Mouse (Mus musculus) spleen, postnatal 14 days (tissue): Measurements from ENCODE around the gene Tcte1.

Experiments used
- DNase-seq, 2 experiments: peaks; one replicate each; pipeline ENCODE4 v3.0.0; 2021 to 2022; ENCODE audit warnings: low spot score in 2 of 2

The Tcte1 gene

DNA sequence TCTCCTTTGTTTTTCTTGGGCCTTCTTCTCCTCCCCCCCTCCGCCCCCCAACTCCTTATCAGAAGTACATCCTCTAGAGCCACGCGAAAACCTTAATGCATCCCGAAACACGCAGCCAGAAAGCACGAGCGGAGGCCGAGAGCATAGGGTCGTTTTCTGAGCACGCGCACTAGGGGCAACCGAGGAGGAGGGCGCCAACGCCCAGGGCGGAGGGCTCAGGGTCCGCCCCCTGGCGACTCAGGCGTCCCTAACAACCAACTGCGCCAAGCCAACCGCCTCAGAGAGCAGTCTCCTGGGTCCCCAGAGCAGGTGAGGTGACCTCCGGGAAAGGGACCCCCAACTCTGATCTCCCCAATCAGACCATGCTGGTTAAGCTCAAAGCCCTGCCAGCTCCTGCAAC is at the start of gene Tcte1:
Tcte1 (plus strand) TSS at position 172 of the 400 bp plus-strand sequence.
- DNase-seq: no peak

DNA sequence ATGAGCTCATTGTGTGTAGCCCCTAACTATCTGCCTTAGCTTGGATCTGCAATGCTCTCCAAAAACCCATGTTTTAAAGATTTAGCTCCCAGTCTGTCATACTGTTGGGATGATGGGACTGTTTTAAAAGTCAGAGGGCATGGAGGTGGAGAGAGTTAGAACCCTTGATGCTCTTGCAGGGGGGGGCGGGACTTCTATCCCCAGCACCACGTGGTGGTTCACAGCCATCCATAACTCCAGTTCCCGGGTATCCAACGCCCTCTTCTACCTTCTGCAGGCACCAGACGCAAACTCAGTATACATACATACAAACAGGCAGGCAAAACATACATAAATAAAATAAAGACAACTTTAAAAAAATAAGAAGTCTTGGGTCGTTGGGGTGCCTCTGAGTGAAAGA is 49.6 kb upstream of the Tcte1 start:
- no peak for DNase-seq

DNA sequence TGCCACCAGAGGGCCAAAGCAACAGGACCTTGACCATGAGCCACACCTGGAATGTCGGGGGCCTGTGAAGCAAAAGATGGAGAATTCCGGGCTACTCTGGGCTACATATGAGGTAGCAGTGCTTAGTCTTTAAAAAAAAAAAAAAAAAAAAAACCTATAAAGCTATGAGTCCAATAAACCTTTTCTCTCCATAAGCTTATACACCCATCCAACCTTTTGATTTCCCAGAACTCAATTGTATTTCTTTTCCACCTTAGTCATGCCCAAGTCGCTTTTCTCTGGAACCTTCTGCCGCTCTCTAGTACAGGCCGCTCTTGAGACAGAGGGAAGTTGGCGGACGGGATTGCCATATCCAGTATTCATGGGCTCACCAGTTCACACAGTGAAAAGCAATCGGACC is 49.1 kb upstream of the Tcte1 start:
- no peak for DNase-seq

DNA sequence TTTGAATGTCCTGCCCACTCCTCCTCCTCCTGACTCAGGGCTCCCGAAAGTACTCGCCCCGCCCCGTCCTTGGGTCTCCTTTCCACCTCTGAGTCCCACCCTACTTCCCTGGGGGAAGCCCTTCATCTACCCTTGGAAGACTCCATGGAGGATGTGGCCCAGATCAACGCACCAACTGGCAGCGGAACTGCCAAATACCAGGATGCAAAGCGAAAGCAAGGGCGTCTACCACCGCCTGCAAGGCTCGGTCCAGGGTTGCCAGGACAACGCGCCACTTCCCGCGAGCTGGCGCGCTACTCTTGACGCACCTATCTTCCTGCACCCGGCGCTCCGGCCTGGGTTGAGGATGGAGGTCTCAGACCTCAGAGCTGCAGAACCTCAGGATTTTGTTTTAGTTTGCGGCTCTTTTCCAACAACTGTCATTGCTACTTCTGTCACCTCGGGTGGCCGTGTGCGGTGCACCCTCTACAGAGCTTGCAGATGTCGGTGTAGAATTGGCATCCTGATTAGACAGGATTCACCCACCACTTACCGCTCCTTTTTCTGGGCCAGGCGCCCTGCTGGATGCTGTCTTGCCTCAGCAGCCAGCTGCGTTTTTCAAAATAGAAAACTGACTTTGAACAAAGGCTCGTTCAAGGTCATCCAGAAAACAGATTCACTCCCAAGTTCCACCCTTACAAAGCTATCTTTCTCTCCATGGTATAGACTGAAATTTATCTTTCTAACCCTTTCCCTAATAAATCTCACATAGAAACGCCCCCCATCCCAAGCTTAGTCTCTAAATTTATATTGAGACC is 48.4 kb upstream of the Tcte1 start, which contains the start of gene Spats1:
Spats1 (minus strand) TSS at position 747 of the 797 bp plus-strand sequence.
- peak in 1 of 2 experiments; percentile 12 for DNase-seq

- peak; percentile 62 to 80 for DNase-seq
These were observed 44.9 kb upstream of the Tcte1 start for GRCm38 (mm10) chr17:45478234-45478825.

DNA sequence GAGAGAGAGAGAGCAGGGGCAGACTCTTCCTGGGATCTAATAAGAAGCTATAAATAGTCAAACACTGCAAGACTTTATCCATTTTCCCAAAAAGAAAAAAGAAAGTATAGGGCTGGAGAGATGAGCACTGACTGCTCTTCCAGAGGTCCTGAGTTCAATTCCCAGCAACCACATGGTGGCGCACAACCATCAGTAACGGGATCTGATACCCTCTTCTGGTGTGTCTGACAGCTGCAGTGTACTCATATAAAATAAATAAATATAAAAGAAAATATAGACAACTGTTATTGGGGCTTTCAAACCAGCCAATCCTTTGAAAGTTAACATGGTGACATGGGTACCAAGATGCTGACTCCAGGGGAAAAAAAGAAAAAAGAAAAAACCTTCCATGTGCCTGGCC is 42.8 kb upstream of the Tcte1 start:
- no peak for DNase-seq

GRCm38 (mm10) chr17:45485581-45485980 is 37.7 kb upstream of the Tcte1 start:
- DNase-seq: no peak

DNA sequence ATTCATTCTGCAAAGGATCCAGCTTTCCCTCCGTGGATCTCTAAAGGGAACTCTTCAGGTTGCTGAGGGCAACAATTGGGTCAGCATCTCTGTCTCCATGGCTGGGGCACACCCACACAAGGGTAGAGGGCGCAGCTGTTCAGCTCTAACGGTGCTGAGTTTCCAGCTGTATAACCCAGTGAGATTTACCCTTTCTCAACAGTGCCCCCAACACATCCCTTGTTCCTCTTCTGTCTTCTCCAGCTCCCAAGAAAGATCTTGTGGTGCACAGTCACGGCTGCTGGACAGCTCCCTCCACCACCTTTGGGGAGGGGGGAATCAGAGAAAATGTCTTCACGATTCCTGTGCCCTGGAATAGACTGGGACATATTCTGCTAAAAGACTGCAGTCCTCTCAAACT is 36.0 kb upstream of the Tcte1 start:
- DNase-seq: no peak

- no peak for DNase-seq
These were observed 34.6 kb upstream of the Tcte1 start for GRCm38 (mm10) chr17:45488321-45489254.

GRCm38 (mm10) chr17:45489736-45490135 is 33.5 kb upstream of the Tcte1 start:
- no peak for DNase-seq

GRCm38 (mm10) chr17:45490532-45491154 is 32.6 kb upstream of the Tcte1 start:
- DNase-seq: no peak

GRCm38 (mm10) chr17:45495398-45495797 is 27.8 kb upstream of the Tcte1 start:
- DNase-seq: no peak

DNA sequence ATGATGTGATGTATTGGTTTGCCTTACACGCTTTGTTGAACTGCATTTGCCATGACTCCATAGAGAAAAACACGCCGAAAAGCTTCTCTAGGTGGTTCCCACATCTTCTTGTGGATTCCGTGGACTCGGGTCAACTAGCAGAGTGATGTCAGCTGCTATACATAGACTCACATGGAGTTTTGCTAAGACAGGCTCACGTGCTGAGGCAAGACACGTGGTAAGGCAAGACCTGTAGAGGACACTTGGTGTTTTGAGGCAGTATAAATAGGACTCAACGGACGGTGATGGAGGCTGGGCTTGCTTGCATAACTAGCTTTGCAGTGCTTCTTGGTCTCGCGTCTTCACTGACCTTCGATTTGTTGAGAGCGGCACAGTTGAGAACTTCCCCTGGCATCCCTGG is 24.8 kb upstream of the Tcte1 start:
- no peak for DNase-seq

- no peak for DNase-seq
These were observed 23.7 kb upstream of the Tcte1 start for GRCm38 (mm10) chr17:45499516-45499915.

DNA sequence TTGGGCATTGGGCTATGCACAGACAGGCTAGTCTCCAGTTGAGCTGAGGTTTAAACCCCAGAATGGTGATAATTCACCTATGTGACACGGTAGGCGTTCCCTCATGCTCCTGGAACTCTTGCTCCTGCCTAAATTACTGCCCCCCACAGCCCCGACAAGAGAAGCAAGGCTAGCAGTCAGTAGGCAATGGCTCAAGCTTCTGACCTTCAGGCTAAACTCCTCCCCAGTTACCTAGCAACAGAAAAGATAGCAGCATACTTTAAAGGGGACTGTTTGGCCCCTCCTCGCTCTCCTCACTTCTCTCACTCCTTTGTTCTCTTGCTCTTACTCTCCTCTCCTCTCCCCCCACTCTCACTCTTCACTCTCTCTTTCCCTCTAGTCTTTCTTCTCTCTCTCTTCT is 22.3 kb upstream of the Tcte1 start:
- DNase-seq: no peak

- no peak for DNase-seq
These were observed 20.9 kb upstream of the Tcte1 start for GRCm38 (mm10) chr17:45502324-45502723.

- DNase-seq: no peak
These were observed 19.8 kb upstream of the Tcte1 start for GRCm38 (mm10) chr17:45503301-45503973.

DNA sequence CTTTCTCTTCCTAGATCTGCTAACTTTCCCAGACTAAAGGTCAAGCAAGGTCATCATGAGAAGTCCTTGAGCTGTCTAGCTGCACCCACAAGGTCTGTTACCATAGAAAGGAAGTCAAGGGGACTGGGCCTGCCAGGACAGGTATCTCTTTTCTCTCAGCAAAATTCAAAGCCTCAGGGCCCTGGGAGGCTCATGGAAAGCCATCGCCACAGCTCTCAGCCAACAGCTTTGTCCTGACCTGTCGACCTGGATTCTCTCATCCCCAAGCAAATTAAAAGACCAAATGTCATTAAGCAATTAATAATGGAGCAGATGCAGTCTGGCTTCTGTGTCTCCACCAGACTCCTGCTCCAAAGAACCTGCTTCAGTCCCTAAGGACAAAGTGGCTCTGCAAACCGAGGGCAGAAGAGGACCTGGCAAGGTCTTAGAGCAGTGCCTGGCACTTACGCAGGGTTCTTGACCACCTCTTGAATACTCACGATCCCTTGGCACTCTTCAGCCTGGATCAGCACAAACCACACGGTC is 17.2 kb upstream of the Tcte1 start:
- no peak for DNase-seq

GRCm38 (mm10) chr17:45506700-45507189 is 16.5 kb upstream of the Tcte1 start, which contains the start of gene Aars2:
Gene Aars2, plus strand, starts transcription at chr17:45506841.
- peak; percentile 84 to 94 for DNase-seq

DNA sequence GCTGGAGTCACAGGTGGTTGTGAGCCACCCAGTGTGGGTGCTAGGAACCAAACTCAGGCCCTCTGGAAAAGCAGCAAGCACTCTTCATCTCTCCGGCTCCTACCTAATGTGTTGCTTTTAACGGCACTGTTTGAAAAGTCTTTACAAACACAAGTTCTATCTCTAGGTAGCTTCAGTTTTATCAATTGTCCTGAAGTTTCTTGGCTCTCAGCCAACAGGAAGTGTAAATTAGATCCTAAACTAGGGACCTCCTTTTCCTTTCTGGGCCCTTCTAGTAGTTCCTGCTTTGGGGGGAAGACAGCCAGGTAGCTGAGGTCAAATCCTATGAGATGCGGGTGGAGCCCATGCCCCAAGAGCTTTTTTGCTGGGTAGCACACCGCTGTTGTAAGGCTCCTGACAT is 12.4 kb upstream of the Tcte1 start:
- no peak for DNase-seq

DNA sequence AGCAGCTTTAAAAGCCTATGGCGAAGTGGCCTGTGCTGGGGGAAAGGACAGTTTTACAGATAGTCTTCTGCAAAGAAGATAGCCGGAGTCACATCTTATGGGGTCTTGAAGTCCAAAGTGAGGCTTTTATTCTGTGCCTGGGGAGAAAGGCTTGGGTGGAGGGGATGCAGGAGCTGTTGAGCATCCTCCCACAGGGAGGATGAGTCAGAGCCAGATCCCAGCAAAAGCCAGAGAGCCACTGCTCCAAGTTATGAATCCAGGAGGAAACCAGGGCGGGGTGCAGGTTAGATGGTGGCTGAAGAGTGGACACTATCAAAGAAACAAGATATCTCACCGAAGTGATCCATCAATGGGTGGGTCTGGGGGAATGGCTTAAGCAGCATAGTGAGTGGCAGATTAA is 11.5 kb upstream of the Tcte1 start:
- DNase-seq: no peak
